In the genomic region with DNA sequence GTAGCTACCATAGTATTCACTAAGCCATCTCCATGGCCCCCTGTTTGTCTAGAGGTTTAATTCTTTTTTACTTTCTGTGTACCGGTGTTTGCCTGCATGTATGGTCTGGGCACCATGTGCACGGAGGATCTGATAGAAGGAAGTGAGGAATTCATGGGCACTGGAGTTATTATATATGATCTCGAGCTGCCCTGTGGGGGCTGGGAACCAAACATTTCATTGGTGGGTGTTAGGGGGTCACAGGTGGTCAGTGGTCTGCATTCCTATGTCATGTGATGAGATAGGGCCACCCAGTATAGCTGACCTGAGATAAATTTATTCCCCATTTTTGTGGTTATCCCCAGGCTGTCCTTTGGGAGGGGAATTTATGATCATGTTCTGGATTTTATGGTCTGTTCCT, we compare ENCODE assay signal across 9 mouse cellular contexts. TPM values are rescaled to one million over a fixed set of nuclear protein-coding genes. Genes with fewer than 3 reads are reported as not detected.
A peak's percentile ranks its signal among the peaks of the same experiment; 100 is the strongest.
DNase-seq lines count a peak whose midpoint lies in the region; ATAC-seq and TF ChIP-seq lines count a peak whose summit lies in the region.
"Had no signal": no experiment of that assay in that cellular context is flagged by ENCODE, and none has a peak within 500 bp of the region (broad histone marks: within the 10 kb centered on the region; RNA-seq: fewer than 3 reads in every experiment).

No protein-coding gene starts in this region.

- WGBS in cerebellum, adult 2 months, result 70% methylated on average over 3 of the region's 3 CpGs
- 58% methylated on average over 3 of the region's 3 CpGs for WGBS in liver, embryonic 12.5 days (ENCODE audit: insufficient replicate concordance)
- WGBS in stomach, postnatal 0 days, result 30% methylated on average over 3 of the region's 3 CpGs

- H3K27ac ChIP-seq in cerebellum, adult 2 months (ENCODE audit: insufficient read depth, low read length), result peak overlapping the region; percentile 77; the same call in 1 of the 2 replicates
- H3K27ac ChIP-seq in testis, adult 2 months (ENCODE audit: control insufficient read depth, insufficient read depth, low read depth, low read length), result no peak overlapping the region
- H3K27ac ChIP-seq in liver, embryonic 12.5 days, result peak overlapping the region; percentile 98
- peak overlapping the region; percentile 96 for H3K27ac ChIP-seq in stomach, postnatal 0 days (replicated peaks)

- H3K9ac ChIP-seq in liver, embryonic 12.5 days, result no peak overlapping the region
- no peak overlapping the region for H3K9ac ChIP-seq in stomach, postnatal 0 days (ENCODE audit: low read length)

- H3K4me3 ChIP-seq in cerebellum, adult 2 months (replicated peaks; ENCODE audit: insufficient read depth, low read depth, low read length), result no peak overlapping the region
- H3K4me3 ChIP-seq in testis, adult 2 months (ENCODE audit: control insufficient read depth, low read depth, low read length), result peak overlapping the region; percentile 72
- no peak overlapping the region for H3K4me3 ChIP-seq in liver, embryonic 12.5 days
- no peak overlapping the region for H3K4me3 ChIP-seq in stomach, postnatal 0 days (ENCODE audit: low read depth, low read length)

- no peaks in the 10 kb centered on the region for H3K36me3 ChIP-seq in testis, adult 2 months (ENCODE audit: control insufficient read depth, insufficient read depth, low read length)
- no peaks in the 10 kb centered on the region for H3K36me3 ChIP-seq in liver, embryonic 12.5 days
- no peaks in the 10 kb centered on the region for H3K36me3 ChIP-seq in stomach, postnatal 0 days (ENCODE audit: control insufficient read depth, insufficient read depth, low read length)

- no peaks in the 10 kb centered on the region for H3K27me3 ChIP-seq in cerebellum, adult 2 months (ENCODE audit: control insufficient read depth, insufficient read depth, low read length)
- H3K27me3 ChIP-seq in testis, adult 2 months (ENCODE audit: control insufficient read depth, insufficient read depth, low read length), result no peaks in the 10 kb centered on the region
- H3K27me3 ChIP-seq in liver, embryonic 12.5 days (replicated peaks), result peaks cover 26% of the 10 kb centered on the region
- H3K27me3 ChIP-seq in stomach, postnatal 0 days (ENCODE audit: control insufficient read depth, insufficient read depth, low read length), result no peaks in the 10 kb centered on the region

- TF ChIP-seq CTCF in cerebellum, adult 2 months (IDR thresholded peaks at IDR 0.05; ENCODE audit: borderline replicate concordance, insufficient read depth, low read depth, low read length), result no peak
- no peak for TF ChIP-seq CTCF in testis, adult 2 months (IDR thresholded peaks at IDR 0.05; ENCODE audit: control insufficient read depth, insufficient read depth, insufficient replicate concordance, low read depth, low read length)
- TF ChIP-seq CTCF in stomach, postnatal 0 days (IDR thresholded peaks at IDR 0.05; ENCODE audit: low read depth), result no peak

- TF ChIP-seq POLR2A in cerebellum, adult 2 months (IDR thresholded peaks at IDR 0.05; ENCODE audit: borderline replicate concordance, insufficient read depth, low read length), result no peak
- TF ChIP-seq POLR2A in testis, adult 2 months (IDR thresholded peaks at IDR 0.05; ENCODE audit: control insufficient read depth, low read depth, low read length), result no peak

- peak overlapping the region; percentile 73 for H3K4me2 ChIP-seq in liver, embryonic 12.5 days
- peak overlapping the region; percentile 51; the same call in 1 of the 2 replicates for H3K4me2 ChIP-seq in stomach, postnatal 0 days (replicated peaks; ENCODE audit: low read depth)

- no peak for TF ChIP-seq EP300 in stomach, postnatal 0 days (optimal IDR thresholded peaks at IDR 0.05)

- no peak for ATAC-seq in liver, embryonic 12.5 days
- no peak for ATAC-seq in stomach, postnatal 0 days (ENCODE audit: low FRiP score, low TSS enrichment)
- ATAC-seq in CD4-positive, CD25-positive, alpha-beta regulatory T cell, adult 4 months, result no peak

- no peaks in the 10 kb centered on the region for H3K9me3 ChIP-seq in liver, embryonic 12.5 days (replicated peaks)
- H3K9me3 ChIP-seq in stomach, postnatal 0 days (ENCODE audit: control insufficient read depth, low read length), result no peaks in the 10 kb centered on the region

- DNase-seq in cerebellum, adult 2 months, result no peak
- no peak for DNase-seq in cerebellum, adult 18-20 months
- DNase-seq in testis, postnatal 10 days (ENCODE audit: low spot score), result no peak
- DNase-seq in stomach, postnatal 0 days (ENCODE audit: low spot score), result no peak
- no peak for DNase-seq in layer of hippocampus, postnatal 36 days
- DNase-seq: kidney, postnatal 10 days had no signal

- peaks cover 12% of the 10 kb centered on the region; the same call in 1 of the 2 replicates for H3K4me1 ChIP-seq in cerebellum, adult 2 months (ENCODE audit: control insufficient read depth, insufficient read depth, low read length)
- peaks cover 18% of the 10 kb centered on the region for H3K4me1 ChIP-seq in testis, adult 2 months (ENCODE audit: control insufficient read depth, insufficient read depth, low read length)
- peaks cover 45% of the 10 kb centered on the region for H3K4me1 ChIP-seq in liver, embryonic 12.5 days
- peaks cover 8% of the 10 kb centered on the region; the same call in 1 of the 2 replicates for H3K4me1 ChIP-seq in stomach, postnatal 0 days (replicated peaks; ENCODE audit: control insufficient read depth, insufficient read depth)

RNA-seq across cellular contexts. Expression of gene Ubc, which starts 5.0 kb away (rescaled TPM):
- 1,009 and 1,093 TPM in 2 replicates for polyA plus RNA-seq in cerebellum, adult 2 months (2012; rRNA removed)
- 1,188 and 1,319 TPM in 2 replicates for polyA plus RNA-seq in testis, adult 2 months (2012; rRNA removed)
- 657 and 673 TPM in 2 replicates for polyA plus RNA-seq in liver, embryonic 12.5 days (2016; fragmentation: Nextera tagmentation; extraction: Ambion mirVana)
- polyA plus RNA-seq in stomach, postnatal 0 days (2015; fragmentation: Nextera tagmentation; extraction: Ambion mirVana), result 537 and 549 TPM in 2 replicates
- 1,000 to 10,000 TPM in 1 of 2 experiments, 100 to 1,000 TPM in 1; 954 to 1,216 TPM for polyA plus RNA-seq in CD4-positive, CD25-positive, alpha-beta regulatory T cell, adult 4 months (2017; shearing (Covaris generic))
- 100 to 1,000 TPM; 766 to 814 TPM for total RNA-seq in layer of hippocampus, postnatal 36 days (2021)

RNA-seq across cellular contexts. Expression of gene Gm10382, which starts 5.9 kb away (rescaled TPM):
- polyA plus RNA-seq in cerebellum, adult 2 months (2012; rRNA removed), result 0.28 and 0.41 TPM in 2 replicates
- 84.2 and 109 TPM in 2 replicates for polyA plus RNA-seq in testis, adult 2 months (2012; rRNA removed)
- polyA plus RNA-seq in liver, embryonic 12.5 days (2016; fragmentation: Nextera tagmentation; extraction: Ambion mirVana), result 0.38 and 0.66 TPM in 2 replicates
- 0.51 and 0.56 TPM in 2 replicates for polyA plus RNA-seq in stomach, postnatal 0 days (2015; fragmentation: Nextera tagmentation; extraction: Ambion mirVana)
- 1 to 10 TPM in 1 of 2 experiments, under 1 TPM in 1; 0.70 to 1.0 TPM for polyA plus RNA-seq in CD4-positive, CD25-positive, alpha-beta regulatory T cell, adult 4 months (2017; shearing (Covaris generic))
- total RNA-seq in layer of hippocampus, postnatal 36 days (2021), result not detected

RNA-seq across cellular contexts. Expression of gene Dhx37, which starts 38.9 kb away (rescaled TPM):
- polyA plus RNA-seq in cerebellum, adult 2 months (2012; rRNA removed), result 19.6 and 21.4 TPM in 2 replicates
- polyA plus RNA-seq in testis, adult 2 months (2012; rRNA removed), result 17.0 and 19.5 TPM in 2 replicates
- polyA plus RNA-seq in liver, embryonic 12.5 days (2016; fragmentation: Nextera tagmentation; extraction: Ambion mirVana), result 11.3 and 11.4 TPM in 2 replicates
- 3.3 and 4.5 TPM in 2 replicates for polyA plus RNA-seq in stomach, postnatal 0 days (2015; fragmentation: Nextera tagmentation; extraction: Ambion mirVana)
- 1 to 10 TPM; 8.4 to 8.6 TPM for polyA plus RNA-seq in CD4-positive, CD25-positive, alpha-beta regulatory T cell, adult 4 months (2017; shearing (Covaris generic))
- total RNA-seq in layer of hippocampus, postnatal 36 days (2021), result 10 to 100 TPM; 12.2 to 12.7 TPM

RNA-seq across cellular contexts. Expression of gene Bri3bp, which starts 46.4 kb away (rescaled TPM):
- polyA plus RNA-seq in cerebellum, adult 2 months (2012; rRNA removed), result 37.1 and 39.1 TPM in 2 replicates
- polyA plus RNA-seq in testis, adult 2 months (2012; rRNA removed), result 41.4 and 42.7 TPM in 2 replicates
- polyA plus RNA-seq in liver, embryonic 12.5 days (2016; fragmentation: Nextera tagmentation; extraction: Ambion mirVana), result 44.0 and 44.1 TPM in 2 replicates
- polyA plus RNA-seq in stomach, postnatal 0 days (2015; fragmentation: Nextera tagmentation; extraction: Ambion mirVana), result 25.3 and 27.9 TPM in 2 replicates
- polyA plus RNA-seq in CD4-positive, CD25-positive, alpha-beta regulatory T cell, adult 4 months (2017; shearing (Covaris generic)), result 1 to 10 TPM; 4.3 to 7.5 TPM
- total RNA-seq in layer of hippocampus, postnatal 36 days (2021), result 100 to 1,000 TPM; 105 to 106 TPM

RNA-seq across cellular contexts. Expression of gene Scarb1, which starts 54.1 kb away (rescaled TPM):
- polyA plus RNA-seq in cerebellum, adult 2 months (2012; rRNA removed), result 16.8 and 19.9 TPM in 2 replicates
- polyA plus RNA-seq in testis, adult 2 months (2012; rRNA removed), result 172 and 188 TPM in 2 replicates
- 87.1 and 88.8 TPM in 2 replicates for polyA plus RNA-seq in liver, embryonic 12.5 days (2016; fragmentation: Nextera tagmentation; extraction: Ambion mirVana)
- 30.1 and 31.8 TPM in 2 replicates for polyA plus RNA-seq in stomach, postnatal 0 days (2015; fragmentation: Nextera tagmentation; extraction: Ambion mirVana)
- polyA plus RNA-seq in CD4-positive, CD25-positive, alpha-beta regulatory T cell, adult 4 months (2017; shearing (Covaris generic)), result 10 to 100 TPM in 1 of 2 experiments, 1 to 10 TPM in 1; 5.9 to 11.6 TPM
- total RNA-seq in layer of hippocampus, postnatal 36 days (2021), result 10 to 100 TPM; 32.1 to 32.8 TPM

Comparison
In these comparisons a context has a peak if more than half of its experiments do, and no peak if none do; other contexts are left out.
1. RNA of gene Gm10382, which starts 5.9 kb away (polyA plus RNA-seq): 84.2 to 109 TPM in testis, adult 2 months; 0.70 to 1.0 TPM in CD4-positive, CD25-positive, alpha-beta regulatory T cell, adult 4 months, 0.38 to 0.66 TPM in liver, embryonic 12.5 days, 0.51 to 0.56 TPM in stomach, postnatal 0 days and 0.28 to 0.41 TPM in cerebellum, adult 2 months; every median in the first group is over 10 times any median in the second.